Mouse (Mus musculus) thymus, postnatal 0 days (tissue): ENCODE measurements around the gene Megf6. TPM values are rescaled to one million over a fixed set of nuclear protein-coding genes. Genes with fewer than 3 reads are reported as not detected.

Experiments
- DNase-seq: peaks from one replicate; pipeline ENCODE4 v3.0.0-alpha.2; 2015; ENCODE audit warnings: low spot score
- polyA plus RNA-seq: library from polyadenylated mRNA; unstranded; fragments of >200 nt; fragmentation: Nextera tagmentation; extraction: Ambion mirVana; gene quantifications from 2 replicates; pipeline ENCODE4 v1.2.1, GENCODE M21; 2015

Megf6 gene
- polyA plus RNA-seq, 1 experiment from 2014 or later = 14.8 TPM

DNA sequence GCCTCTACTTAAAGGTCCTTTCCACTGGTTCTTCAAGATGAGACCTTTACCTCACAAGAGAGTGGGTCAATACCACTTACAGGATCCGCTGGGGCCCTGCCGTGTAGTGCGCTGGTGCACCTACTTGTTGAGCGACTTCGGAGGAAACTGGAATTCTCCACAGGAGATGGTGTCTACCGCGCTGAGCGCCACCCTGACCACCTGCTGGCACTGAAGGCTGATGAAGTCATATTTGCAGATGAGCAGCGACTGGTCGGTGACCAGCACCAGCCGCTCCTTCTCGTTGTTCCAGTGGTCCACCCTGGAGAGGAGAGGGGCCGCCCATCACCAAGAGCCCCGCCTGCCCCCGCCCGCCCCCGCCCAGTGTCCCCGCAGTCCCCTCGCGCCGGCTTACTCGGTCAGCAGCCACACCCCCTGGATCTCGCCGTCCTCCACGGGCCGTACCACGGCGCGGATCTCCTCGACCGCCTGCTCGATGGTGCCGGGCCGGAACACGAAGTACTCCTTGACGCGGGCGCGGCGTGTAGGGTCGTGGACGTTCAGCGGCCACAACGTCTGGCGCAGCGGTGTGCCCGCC lies 10.5 kb upstream of the Megf6 start:
- DNase-seq = peak; percentile 38

GRCm38 (mm10) chr4:154160538-154161390 lies 9.8 kb upstream of the Megf6 start, which contains the start of gene Tprgl:
Gene Tprgl, minus strand, starts transcription at chr4:154160666.
- peak; percentile 97 for DNase-seq

DNA sequence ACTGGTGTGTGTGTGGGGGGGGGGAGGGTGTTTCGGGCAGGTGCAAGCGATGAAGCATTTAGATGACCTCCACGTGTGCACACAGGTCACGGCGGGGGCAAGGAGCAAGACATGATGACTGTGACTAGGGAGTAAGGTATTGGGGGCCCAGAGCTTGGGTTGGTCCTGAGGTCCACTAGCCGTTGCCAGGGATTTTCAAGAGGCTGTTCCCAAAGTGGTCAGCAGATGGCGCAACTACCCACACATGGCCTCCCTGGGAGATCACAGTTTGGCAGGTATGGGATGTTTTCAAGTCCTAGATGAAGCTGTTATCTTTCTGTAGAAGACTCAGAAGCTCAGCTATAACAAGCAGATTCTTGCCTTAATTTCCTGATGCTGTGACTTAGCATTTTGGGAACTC lies 7.2 kb upstream of the Megf6 start:
- peak; percentile 65 for DNase-seq

GRCm38 (mm10) chr4:154167053-154167452 lies 3.5 kb upstream of the Megf6 start:
- peak; percentile 43 for DNase-seq

GRCm38 (mm10) chr4:154170021-154170420 lies 509 bp upstream of the Megf6 start:
- DNase-seq = no peak

DNA sequence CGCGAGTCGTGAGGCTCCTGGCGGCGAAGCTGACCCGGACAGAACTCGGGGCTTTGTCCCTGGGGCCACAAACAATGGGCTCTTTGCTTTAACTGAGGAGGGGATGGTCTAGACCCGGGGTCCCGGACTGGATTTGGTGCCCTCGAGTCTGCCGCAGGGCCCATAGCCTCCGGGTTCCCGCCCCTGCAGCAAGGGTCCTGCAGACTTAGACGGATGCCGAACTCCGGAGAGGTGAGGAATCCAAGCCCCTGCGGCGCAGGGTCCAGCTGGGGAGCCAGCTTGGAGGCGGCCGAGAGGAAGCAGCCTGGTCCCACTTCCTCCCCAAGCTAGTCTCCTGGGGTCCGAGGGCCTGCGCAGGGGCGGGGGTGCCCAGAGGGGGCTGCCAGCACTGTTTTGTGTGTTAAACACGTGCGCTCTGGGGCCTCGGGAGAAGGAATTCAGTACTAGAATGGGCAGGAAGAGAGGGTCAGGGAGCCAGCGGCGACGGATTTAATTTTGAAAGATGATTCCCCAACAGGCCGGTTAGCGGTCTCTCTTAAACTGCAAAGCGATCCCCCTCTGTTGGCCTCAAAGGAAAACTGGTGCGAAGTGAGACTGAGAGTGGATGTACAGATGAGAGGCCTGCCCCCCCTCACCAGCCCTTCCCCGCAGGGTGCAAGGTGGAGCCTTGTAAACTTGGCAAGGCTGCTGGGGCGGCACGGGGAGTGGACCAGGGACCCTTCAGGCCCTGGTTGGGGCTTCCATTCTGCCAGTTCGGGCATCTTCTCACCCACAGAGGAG lies 811 bp downstream of the Megf6 start:
- no peak for DNase-seq

DNA sequence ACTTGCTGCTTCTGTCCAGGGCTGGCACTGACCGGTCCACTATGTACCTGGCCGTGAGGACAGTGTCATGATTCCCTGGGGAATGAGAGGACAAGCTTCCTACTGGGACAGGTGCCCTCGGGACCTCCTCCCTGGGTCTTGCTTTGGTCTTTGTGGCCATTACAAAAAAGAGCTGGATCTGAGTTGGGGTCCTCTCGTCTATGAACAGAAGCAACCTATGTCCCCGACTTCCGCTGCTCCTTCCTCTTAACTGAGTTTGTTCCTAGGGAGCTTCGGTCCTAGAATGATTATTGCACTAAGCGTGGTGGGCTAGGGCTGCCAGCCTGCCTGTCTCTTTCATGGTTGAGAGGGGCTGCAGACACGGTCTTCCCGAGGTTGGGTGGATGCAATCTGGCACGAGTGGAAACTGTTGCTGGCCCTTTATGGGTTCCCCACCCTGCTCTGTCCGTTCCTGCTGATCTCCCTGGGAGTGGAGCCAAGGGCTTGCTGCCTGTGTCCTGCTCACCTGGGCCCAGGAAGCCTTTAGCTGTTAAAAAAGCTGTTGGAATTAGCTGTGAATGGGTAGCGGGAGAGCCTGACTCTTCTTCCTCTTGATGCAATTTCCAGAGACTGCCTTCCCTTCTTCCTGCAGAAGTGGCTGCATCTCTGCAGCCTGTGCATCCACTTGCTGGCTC lies 1.5 kb downstream of the Megf6 start:
- DNase-seq = no peak

GRCm38 (mm10) chr4:154177257-154177656 lies 6.7 kb downstream of the Megf6 start:
- DNase-seq = no peak

GRCm38 (mm10) chr4:154181001-154181400 lies 10.5 kb downstream of the Megf6 start:
- DNase-seq = no peak

- DNase-seq = no peak
Measured at GRCm38 (mm10) chr4:154183566-154183965, 13.0 kb downstream of the Megf6 start.

DNA sequence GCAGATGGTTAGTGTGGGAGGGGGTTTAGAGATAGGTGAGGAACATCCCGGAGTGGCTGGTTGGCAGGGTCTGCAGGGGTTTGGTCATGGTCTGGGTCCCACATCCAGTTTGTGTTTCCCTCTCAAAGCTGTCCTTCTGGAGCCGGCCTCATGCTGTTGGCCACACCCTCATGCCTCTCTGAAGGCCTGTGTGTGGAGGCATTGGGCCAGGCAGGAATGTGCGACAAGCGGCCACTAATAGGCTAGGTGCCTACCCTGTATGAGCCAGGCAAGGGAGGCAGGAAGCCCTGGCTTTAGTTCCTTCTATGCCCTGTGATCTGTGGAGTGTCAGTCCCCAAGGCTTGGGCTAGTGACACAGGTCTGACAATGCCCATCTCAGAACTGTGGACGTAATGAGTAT lies 14.5 kb downstream of the Megf6 start:
- no peak for DNase-seq

GRCm38 (mm10) chr4:154186002-154186537 lies 15.5 kb downstream of the Megf6 start:
- no peak for DNase-seq

GRCm38 (mm10) chr4:154188948-154189347 lies 18.4 kb downstream of the Megf6 start:
- no peak for DNase-seq

GRCm38 (mm10) chr4:154197961-154198360 lies 27.4 kb downstream of the Megf6 start:
- no peak for DNase-seq

DNA sequence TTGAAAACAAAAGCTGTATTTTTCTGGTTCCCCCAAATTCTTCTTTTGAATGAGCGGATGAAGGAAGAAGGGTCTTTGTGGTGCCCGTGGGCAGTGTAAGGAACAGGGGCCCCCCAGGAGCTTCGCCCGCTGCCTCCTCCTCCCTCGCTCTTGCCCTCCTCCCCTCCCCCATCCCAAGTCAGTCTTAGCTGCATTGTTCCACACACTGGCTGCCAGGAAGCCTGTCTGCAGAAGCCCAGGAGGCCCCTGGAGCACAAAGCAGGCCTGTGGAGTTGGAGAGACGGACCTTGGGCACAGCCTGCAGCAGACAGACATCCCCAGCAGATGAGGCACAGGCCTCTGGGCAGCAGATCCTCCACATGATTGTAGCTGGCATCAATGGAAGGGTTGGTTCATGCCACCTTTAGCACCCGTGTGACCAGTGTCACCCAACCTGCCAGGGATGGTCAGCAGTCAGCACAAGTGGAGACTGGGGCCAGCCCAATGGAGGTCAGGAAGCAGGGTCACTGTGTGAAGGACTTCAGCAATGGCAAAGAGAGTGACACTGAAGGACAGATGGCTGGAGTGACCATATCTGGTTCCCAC lies 27.9 kb downstream of the Megf6 start:
- DNase-seq = no peak

GRCm38 (mm10) chr4:154201511-154201910 lies 31.0 kb downstream of the Megf6 start:
- DNase-seq = no peak

- no peak for DNase-seq
Measured at GRCm38 (mm10) chr4:154204532-154204931, 34.0 kb downstream of the Megf6 start.

DNA sequence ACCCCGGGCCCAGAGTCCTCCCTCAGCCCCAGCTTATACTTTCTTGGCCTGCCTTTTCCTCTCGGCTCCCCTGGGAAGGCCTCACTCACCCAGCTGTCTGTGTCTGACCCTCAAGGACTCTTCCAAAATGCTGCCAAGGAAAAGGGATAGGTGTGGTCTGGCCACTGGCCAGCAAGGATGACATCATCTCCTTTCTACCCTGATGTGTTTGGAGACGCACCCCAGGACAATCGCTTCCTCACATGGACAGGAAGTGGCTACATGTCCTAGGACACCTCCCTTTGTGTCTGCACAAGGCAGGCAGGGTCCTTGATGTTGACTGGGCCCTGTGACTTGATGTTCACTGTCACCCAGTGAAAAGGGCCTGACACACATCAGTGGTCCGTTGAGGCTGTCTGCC lies 34.9 kb downstream of the Megf6 start:
- no peak for DNase-seq

DNA sequence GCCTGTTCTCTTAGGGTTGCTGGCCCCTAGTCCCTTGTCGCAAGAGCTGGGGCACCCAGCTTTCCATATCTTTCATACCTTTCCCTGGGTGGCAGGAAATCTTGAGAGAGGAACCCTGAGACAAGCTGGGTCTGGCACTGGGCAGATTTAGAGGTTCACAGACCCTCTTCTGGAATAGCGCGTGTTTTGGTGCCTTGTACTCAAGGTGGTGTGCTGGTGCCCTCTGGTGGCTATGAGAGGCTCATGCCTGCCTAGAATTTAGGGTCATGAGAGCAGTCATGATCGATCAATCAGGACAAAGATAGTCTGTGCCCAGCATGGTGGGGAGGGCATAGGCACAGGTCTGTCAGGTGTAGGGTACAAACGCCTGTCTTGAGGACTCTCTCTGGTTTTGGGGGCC lies 36.7 kb downstream of the Megf6 start:
- DNase-seq = peak; percentile 46

DNA sequence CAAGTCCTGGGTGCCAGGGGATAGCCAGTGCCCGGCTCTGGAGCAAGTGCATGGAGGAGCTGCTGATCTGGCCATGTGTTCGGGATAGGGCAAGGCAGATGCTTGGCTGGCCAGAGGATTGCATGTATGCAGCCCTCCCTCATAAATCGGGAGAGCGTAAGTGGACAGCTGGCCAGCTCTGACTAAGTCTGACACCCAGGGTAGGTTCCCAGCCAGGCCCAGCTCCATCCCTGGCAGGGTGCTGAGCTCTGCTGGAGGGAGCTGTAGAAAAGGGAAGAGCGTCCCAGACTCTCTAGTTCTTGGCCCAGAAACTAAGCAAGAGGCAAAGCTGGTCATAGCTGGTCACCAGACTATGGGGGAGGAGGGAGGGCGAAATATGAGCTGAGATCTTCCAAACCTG lies 38.5 kb downstream of the Megf6 start:
- DNase-seq = no peak

GRCm38 (mm10) chr4:154209825-154210224 lies 39.3 kb downstream of the Megf6 start:
- no peak for DNase-seq
